Mouse (Mus musculus) heart, adult 2 months (tissue): Measurements from ENCODE around the gene Hipk2.

Source experiments
- CTCF ChIP-seq: fragments of 200-600 bp; IDR thresholded peaks from 2 replicates; pipeline ENCODE4 v1.8.1; 2022; ENCODE audit warnings: antibody characterized with exemption, mild to moderate bottlenecking, moderate library complexity
- POLR2A ChIP-seq: fragments of 200-500 bp; IDR thresholded peaks from 2 replicates; pipeline ENCODE4 v1.6.1; 2011; ENCODE audit warnings: mild to moderate bottlenecking, low read depth, low read length, control low read depth; ENCODE audit not compliant: insufficient read depth

DNA sequence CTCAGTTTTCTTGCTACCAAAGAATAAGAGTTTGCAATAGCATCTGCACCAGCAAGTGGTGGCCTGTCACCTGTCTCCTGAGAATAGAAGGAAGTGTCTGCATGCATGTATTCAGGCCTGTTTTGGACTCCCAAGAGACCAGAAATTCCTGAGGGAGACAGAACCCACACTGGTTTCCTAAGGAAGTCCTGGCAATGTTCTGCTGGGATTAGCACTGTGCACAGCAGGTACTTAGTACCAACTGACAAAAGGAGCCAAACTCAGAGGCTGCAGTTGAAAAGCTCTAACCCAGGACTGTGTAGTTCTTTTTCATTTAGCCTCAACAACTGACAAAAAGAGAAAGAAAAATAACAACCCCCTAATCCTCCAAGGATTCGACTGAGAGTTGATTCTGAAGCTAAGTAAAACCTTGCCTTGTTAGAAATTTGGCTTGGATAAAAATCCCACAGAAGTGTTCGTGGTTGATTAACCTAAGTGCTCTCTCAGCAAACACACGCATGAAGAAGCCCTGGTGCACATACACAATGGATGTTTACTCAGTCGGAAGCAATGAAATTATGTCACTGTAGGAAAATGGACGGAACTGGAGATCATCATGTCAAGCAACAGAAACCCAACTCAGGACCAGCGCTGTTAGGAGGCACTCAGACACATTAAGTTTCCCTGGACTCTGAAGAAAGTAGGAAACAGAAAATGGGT lies 115.9 kb downstream of the Hipk2 start:
- no peak for TF ChIP-seq POLR2A
- TF ChIP-seq CTCF, result no peak
